Mouse (Mus musculus) CD4-positive, CD25-positive, alpha-beta regulatory T cell, adult 4 months (primary cell): ENCODE results near the gene Gm21992. TPM values are rescaled to one million over a fixed set of nuclear protein-coding genes. Genes with fewer than 3 reads are reported as not detected.

Experiments
- ATAC-seq: one replicate; pipeline ENCODE4 v1.8.0; 2017
- polyA plus RNA-seq, 2 experiments: library from polyadenylated mRNA; unstranded; fragments of 100-300 nt; shearing (Covaris generic); gene quantifications; one replicate each; pipeline ENCODE4 v1.2.1; 2017

Gene Gm21992
- polyA plus RNA-seq, 2 experiments from 2014 or later, result 29.3 to 43.9 TPM

DNA sequence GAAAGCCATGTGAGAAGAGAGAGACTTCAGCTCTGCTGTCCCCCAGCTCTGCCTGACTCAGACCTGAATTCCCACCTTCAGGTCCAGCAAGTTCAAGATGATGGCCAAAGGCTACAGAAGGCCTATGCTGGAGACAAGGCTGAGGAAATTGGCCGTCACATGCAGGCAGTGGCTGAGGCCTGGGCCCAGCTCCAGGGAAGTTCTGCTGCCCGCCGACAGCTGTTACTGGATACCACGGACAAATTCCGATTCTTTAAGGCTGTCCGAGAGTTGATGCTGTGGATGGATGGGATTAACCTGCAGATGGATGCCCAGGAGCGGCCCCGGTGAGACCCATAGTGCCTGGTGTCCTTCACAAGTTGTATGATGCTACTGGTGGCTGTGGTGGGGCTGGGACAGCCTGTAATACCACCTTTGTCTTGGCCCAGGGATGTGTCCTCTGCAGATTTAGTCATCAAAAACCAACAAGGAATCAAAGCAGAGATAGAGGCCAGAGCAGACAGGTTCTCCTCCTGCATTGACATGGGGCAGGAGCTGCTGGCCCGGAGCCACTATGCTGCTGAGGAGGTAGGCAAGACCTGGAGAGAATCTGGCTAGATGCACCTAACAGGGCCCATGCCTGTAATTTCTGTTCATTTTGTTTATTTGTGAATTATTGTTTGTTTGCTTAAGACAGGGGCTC is 63.6 kb downstream of the Gm21992 start:
- no peak for ATAC-seq

- no peak for ATAC-seq
Measured at GRCm38 (mm10) chr19:4746611-4747010, 64.8 kb downstream of the Gm21992 start.

DNA sequence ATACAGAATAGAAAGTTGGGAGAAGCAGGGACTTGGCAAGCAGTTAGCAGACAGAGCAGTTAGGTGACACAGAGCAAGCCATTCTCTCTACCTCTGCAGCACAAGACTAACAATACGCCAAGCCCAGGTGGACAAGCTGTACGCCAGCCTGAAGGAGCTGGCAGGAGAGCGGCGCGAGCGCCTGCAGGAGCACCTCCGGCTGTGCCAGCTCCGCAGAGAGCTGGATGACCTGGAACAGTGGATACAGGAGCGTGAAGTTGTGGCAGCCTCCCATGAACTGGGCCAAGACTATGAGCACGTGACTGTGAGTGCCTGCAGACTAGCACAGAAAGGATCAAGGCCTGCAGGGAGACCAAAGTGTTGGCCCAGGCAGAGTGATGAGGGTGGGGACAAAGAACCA is 65.7 kb downstream of the Gm21992 start:
- no peak for ATAC-seq

- ATAC-seq, result no peak
Measured at GRCm38 (mm10) chr19:4745057-4745456, 66.4 kb downstream of the Gm21992 start.

DNA sequence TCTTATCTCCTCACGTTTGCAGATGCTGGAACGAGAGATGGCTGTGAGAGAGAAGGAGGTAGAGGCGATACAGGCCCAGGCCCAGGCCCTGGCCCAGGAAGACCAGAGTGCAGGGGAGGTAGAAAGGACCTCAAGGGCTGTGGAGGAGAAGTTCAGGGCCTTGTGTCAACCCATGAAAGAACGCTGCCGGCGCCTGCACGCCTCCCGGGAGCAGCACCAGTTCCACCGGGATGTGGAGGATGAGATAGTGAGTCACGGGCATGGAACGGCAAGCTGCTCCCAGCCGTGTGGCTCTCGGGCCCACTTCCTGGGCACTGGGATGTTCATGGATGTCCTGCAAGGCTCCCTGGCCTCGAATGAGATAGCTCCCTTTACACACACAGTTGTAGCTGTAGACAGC is 67.4 kb downstream of the Gm21992 start:
- ATAC-seq, result no peak

DNA sequence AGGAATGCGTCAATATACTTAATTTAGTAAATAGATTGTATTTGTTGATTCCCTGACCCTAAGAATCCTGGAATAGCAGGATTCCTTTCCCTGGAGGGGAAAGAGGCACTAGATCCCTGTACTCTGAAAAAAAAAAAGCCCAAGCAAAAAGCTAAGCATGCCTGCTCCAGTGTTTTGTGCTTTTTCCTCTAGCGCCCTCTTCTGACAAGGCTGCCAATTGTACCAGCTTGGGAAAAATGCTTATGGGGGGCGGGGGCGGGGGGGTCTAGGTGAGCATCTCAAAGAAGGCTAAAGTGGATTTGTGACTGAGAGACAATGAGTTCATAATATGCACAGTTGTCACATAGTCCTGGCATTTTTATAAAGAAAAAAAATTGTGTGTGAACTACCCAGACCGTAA is 67.9 kb downstream of the Gm21992 start:
- no peak for ATAC-seq

DNA sequence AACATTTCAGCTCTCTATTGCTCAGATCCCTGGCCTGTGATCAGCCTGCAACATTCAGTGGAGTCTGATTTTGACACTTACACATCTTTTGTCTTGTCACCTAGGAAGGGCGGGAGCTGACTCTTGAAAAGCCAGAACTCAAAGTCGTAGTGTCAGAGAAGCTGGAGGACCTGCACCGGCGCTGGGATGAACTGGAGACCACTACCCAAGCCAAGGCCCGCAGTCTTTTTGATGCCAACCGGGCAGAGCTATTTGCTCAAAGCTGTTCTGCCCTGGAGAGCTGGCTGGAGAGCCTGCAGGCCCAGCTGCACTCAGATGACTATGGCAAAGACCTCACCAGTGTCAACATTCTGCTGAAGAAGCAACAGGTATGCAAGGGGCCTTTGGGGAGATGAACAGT is 69.2 kb downstream of the Gm21992 start:
- no peak for ATAC-seq

DNA sequence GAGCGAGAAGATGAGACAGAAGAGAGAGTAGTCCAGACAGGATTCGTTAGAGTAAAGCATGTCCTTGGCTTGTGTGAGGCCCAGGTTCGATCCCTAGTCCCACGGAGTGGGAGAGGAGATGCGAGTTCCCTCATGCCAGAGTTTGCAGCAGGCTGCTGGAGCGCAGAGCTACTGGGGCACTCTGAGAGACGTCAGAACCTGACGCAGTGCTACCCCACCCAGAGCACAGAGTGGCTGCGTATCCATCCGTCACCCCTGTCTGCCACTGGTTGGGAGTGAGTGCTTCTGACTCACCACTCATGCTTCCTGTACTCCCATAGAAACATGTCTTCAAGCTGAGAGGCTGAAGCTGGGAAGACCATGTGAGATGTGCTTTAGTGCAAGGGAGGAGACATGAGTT is 69.9 kb downstream of the Gm21992 start:
- no peak for ATAC-seq

DNA sequence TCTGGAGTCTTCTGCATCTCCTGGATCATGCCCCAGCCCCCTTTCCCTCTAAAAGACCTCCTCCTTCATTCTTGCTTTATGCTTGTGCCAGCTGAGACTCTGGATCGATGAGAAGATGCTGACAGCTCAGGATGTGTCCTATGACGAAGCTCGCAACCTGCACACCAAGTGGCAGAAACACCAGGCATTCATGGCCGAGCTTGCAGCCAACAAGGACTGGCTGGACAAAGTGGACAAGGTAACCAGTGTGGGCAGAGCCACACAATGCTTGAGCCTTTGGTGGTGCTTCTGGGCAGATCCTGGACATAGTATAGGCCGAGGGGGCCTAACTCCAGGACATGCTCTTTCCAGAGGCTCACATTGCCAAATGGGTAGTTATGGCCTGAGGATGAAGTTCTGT is 71.7 kb downstream of the Gm21992 start:
- ATAC-seq, result no peak

GRCm38 (mm10) chr19:4739053-4739452 is 72.4 kb downstream of the Gm21992 start:
- no peak for ATAC-seq

DNA sequence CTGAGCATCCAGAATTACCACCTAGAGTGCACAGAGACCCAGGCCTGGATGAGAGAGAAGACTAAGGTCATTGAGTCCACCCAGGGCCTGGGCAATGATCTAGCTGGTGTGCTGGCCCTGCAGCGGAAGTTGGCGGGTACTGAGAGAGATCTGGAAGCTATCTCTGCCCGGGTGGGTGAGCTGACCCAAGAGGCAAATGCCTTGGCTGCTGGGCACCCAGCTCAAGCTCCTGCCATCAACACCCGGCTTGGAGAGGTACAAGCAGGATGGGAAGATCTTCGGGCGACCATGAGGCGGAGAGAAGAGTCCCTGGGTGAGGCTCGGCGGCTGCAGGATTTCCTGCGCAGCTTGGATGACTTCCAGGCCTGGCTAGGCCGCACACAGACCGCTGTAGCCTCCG is 73.5 kb downstream of the Gm21992 start:
- ATAC-seq, result no peak

- ATAC-seq, result no peak
Measured at GRCm38 (mm10) chr19:4733052-4733451, 78.4 kb downstream of the Gm21992 start.

- ATAC-seq, result no peak
Measured at GRCm38 (mm10) chr19:4729186-4729585, 82.2 kb downstream of the Gm21992 start.

- no peak for ATAC-seq
Measured at GRCm38 (mm10) chr19:4720671-4721244, 90.7 kb downstream of the Gm21992 start.

DNA sequence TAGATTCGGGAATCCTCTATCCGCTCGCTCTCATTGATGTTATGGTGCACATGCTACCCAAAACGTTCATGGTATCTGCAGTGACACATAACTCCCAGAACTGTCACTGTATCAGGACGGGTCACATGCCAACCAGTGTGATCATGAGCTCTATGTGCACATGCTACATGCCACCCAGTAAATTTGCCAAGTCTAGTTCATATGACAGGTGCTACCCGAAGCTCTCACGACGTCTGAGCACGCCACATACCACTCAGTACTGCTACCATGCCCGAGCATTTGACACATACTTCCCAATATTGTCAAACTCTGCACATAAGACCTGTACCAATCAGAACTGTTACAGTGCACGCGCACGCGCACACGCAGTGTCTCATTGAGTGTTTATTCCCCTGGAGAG is 91.3 kb downstream of the Gm21992 start:
- ATAC-seq, result no peak

- no peak for ATAC-seq
Measured at GRCm38 (mm10) chr19:4719351-4719764, 92.1 kb downstream of the Gm21992 start.

DNA sequence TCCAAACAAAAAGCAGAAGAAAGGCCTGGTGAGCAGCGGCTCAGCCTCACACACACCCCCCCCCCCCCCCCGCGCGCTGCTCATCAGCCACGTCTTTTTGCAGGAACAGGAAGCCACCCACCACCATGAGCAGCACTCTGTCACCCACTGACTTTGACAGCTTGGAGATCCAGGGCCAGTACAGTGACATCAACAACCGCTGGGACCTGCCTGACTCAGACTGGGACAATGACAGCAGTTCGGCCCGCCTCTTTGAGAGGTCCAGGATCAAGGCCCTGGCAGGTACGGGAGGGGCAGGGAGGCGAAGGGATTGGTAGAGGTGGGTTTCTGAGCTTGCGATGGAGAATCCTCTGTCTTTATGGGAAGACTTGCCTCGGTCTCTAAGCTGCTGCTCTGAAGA is 92.7 kb downstream of the Gm21992 start:
- peak; percentile 71 for ATAC-seq

DNA sequence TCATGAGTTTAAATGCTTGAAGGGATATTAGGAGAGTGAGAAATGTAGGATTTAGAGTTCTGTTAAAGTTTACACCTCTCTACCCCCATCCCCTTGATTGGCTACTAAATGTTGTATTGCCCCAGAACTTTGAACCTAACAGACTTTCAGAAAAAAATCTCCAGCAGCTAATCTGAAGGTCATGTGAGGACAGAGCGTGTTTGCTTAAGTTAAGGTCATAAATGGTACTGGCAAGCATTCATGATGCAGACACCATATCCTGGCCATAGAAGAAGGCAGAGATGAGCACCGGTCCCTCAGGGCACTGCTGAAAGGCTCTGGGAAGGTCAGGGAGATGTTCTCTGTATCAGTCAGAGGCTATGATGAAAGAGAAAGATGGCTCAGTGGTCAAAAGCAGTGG is 94.1 kb downstream of the Gm21992 start:
- ATAC-seq, result no peak

DNA sequence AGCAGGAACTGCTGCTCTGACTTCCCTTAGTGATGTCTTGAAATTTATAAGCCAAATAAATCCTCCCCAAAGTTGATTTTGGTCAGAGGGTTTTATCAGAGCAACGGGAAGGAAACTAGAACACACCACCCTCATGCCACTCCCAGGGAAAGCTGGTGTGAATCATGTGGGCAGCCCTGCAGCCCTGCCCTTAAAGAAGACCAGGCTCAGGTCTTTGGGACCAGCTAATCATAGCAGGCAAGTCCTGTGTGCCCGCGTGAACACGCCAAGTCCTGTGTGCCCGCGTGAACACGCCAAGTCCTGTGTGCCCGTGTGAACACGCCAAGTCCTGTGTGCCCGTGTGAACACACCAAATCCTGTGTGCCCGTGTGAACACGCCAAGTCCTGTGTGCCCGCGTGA is 94.7 kb downstream of the Gm21992 start:
- ATAC-seq, result no peak

DNA sequence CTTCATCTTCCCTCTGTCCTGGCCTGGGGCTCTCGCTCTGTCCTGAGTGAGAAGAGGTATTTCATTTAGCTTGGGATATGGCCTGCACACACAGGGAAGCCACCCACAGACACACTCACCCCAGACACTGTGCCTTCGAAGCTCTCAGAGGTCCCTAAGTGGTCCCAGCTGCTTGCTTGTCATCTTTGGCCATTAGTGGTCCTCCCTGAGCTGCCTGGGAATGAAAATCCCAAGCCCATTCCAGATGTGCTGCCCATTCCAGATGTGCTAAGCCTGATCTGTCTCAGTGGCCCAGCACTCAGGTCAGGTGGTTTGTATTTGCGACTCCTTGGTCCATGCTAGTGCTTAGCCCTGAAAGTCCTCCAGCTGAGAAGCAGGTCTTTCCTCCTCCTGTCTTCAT is 97.5 kb downstream of the Gm21992 start:
- ATAC-seq, result no peak

DNA sequence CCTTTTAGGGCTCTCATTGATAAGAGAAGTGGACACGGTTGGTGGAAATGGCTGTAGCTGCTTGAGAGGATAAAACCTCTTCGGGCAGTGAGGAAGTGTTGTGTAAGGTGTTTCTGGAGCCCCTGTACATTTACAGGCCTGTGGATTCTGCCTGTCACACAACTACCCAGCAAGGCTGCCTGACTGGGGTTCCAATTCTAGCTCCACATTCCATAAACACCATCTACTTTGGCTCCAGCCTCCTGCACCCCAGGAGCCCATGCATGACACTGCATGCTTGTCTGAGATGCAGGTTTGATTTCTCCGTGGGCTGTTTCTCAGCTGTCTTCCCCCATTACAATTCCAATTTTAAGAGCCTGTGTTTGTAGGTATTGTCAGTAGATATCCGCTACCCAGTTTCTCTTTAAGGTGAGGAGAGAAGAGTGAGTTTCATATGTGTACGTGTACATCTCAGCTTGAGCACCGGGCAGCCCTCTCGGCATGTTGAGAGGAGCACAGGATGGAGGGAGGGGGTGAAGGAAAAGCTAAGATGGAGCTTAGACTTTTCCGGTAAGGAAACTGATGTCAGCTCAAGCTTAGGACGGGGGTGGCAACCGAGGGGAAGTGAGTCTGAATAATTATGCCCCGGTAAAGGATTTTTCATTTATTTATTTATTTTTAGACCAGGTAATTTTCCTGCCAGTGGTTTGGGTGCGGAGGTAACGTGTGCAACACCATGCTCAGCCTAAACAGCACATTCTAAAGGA is 98.5 kb downstream of the Gm21992 start:
- no peak for ATAC-seq

DNA sequence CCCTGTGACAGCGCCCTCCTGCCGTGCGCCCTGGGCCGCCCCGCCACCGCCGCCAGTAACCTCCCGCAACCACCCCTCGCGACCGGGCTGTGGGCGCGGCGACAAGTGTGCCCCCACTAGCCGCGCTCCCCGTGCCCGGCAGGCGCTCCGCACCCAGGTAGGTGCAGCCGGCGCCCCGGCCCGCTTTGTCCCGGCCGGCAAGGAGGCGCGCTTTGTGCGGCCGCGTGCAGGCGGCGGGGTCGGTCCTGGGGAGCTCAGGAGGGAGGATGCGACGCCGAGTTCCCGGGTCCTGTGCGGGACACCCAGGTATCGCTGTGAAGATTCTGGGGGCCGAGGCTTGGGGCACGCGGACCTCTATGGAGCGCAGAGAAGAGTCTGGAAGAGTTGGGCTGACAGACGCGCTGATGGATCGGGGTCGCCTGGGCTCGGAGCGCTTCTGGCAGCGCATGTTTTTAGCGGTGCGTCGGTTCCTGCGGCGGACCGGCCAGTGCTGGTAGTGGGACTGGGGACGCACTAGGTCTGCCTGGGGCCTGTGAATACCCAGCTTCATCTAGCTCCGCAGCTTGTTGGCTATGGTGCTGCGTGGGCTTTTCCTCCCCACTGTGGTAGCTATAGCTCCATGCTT is 99.1 kb downstream of the Gm21992 start:
- no peak for ATAC-seq

GRCm38 (mm10) chr19:4711601-4712155 is 99.7 kb downstream of the Gm21992 start:
- ATAC-seq, result no peak
